Mouse (Mus musculus): Measurements from ENCODE around the gene 1110008P14Rik. TPM values are rescaled to one million over a fixed set of nuclear protein-coding genes. Genes with fewer than 3 reads are reported as not detected.

The 1110008P14Rik gene
- 34.0 and 36.4 TPM in 2 replicates for polyA plus RNA-seq (2015; fragmentation: Nextera tagmentation; extraction: Ambion mirVana)

DNA sequence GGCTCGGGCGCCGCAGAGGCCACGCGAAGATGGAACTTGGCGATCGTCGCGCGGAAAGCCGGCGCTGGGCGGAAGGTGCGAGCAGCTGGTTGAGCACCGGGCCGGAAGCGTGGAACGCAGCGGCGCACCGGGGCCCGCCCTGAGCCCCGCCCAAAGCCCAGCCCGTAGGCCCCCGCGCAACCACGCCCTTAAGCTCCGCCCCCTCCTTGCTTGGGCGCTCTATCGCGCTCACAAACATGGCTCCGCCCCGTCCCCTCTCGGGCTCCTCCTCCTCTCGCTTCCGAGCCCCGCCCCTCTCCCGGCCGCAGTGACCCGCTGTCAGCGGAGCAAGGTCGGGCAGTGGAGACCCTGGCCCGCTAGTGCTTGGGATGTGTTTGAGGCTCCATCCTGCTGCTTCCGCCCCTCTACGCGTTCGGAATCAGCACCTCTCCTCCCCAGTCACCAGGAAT, at the start of gene 1110008P14Rik:
1110008P14Rik (minus strand) TSS at position 164 of the 449 bp plus-strand sequence.
- H3K4me1 ChIP-seq (replicated peaks; ENCODE audit: control insufficient read depth, insufficient read depth, low read length), result peaks cover 10% of the 10 kb centered on the region
- peaks cover 19% of the 10 kb centered on the region for H3K36me3 ChIP-seq (ENCODE audit: control insufficient read depth, insufficient read depth, low read length)
- peak within 1 kb of the TSS; percentile 81 for H3K4me3 ChIP-seq (ENCODE audit: low read length)
- peaks cover 3% of the 10 kb centered on the region; the same call in 1 of the 2 replicates for H3K27me3 ChIP-seq (ENCODE audit: control insufficient read depth, insufficient read depth, low read depth, low read length)
- ATAC-seq (ENCODE audit: low read depth), result peak; percentile 96
- 0% methylated on average over 30 of the region's 47 CpGs for WGBS
- H3K27ac ChIP-seq (ENCODE audit: low read length), result no peak within 1 kb of the TSS
- peak within 1 kb of the TSS; percentile 100 for H3K4me2 ChIP-seq (ENCODE audit: low read depth, low read length)
- H3K9ac ChIP-seq (ENCODE audit: low read length), result peak within 1 kb of the TSS; percentile 73
- no peaks in the 10 kb centered on the region for H3K9me3 ChIP-seq (ENCODE audit: control insufficient read depth, low read length)

DNA sequence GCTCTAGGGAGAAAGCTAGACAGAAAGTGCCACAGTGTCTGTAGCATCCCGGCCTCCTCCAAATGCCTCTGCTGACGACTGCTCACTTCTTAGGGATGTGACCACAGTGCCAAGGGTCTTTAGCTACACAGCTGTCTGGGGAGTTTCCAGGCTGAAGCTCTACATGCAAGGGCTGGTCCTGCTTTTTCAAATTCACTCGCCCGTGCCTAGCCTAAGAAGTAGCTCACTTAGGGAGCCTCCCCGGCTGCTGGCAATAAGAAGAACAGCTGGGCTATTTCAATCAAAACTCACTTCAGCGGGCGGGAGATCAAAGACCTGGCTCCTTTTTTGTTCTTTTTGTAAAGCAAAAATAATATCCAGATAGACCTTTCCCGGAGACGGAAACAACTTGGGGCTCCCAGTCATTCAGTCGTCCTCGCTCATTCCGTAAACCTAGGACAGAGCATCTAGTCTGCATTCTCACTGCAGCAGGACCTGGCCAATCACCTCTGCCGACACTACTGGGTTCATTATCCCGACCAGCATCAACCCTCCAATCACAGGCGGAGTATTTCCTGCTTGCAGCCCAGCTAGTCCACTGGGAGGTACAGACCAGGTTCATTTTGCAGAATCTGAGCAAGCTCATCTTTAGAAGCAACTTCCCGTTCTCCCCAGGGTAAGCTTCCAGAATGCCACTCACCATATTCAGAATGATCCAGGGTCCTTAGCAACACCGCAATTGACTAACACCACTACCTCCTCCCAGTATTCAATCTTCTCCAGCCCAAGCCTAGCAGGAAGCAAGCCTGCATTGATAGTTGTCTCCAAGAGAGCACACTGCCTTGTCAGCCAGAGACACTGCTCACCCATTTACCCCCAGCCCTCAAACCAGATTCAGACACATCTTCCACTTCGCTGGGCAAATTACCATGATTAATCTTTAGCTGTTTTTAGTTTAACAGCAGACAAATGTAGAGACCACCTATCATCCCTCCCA, 49.3 kb upstream of the 1110008P14Rik start:
- Histone ChIP-seq H3K36me3 (ENCODE audit: control insufficient read depth, insufficient read depth, low read length) (no peaks in the 10 kb centered on the region), H3K4me3 (ENCODE audit: low read length) (peak overlapping the region; percentile 46), H3K9ac (ENCODE audit: low read length) (peak overlapping the region; percentile 57), H3K4me2 (ENCODE audit: low read depth, low read length) (peak overlapping the region; percentile 58), H3K27me3 (ENCODE audit: control insufficient read depth, insufficient read depth, low read depth, low read length) (no peaks in the 10 kb centered on the region), H3K27ac (ENCODE audit: low read length) (peak overlapping the region; percentile 73), H3K4me1 (replicated peaks; ENCODE audit: control insufficient read depth, insufficient read depth, low read length) (peaks cover 45% of the 10 kb centered on the region), H3K9me3 (ENCODE audit: control insufficient read depth, low read length) (no peaks in the 10 kb centered on the region)
- WGBS, result 7% methylated on average over 18 of the region's 18 CpGs
- ATAC-seq (ENCODE audit: low read depth), result peak; percentile 82

DNA sequence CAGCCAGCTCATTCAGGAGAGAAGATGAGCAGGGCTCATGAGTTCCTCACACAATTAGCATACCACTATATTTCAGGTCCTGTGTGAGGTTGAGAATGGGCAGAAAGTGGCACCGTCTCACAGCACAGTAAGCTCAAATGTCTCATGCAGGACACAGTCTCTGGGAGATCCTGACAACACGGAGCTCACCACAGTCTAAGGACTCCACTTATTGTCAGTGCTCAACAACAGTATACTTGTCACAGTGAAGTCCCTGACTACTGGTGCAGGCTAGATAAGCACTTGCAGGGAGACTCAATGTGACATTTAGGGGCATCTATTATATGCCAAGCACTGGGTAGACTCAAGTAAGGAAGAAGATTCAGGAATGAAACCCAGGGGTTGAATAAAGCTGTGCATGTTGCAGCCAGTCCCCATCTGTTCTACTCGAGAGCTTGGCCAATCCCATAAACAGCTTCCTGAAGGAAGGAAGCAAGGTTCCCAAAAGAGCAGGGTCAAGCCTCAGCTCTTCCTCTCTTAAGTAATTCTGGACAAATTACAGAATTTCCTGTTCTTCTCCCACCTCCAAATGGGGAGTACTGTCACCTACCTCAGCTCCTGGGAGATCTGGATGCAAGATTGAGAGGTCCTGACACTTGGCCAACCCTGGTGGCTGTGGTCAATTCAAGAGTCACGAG, 47.6 kb upstream of the 1110008P14Rik start:
- Histone ChIP-seq H3K4me2 (ENCODE audit: low read depth, low read length) (no peak overlapping the region), H3K4me3 (ENCODE audit: low read length) (no peak overlapping the region), H3K9ac (ENCODE audit: low read length) (no peak overlapping the region), H3K9me3 (ENCODE audit: control insufficient read depth, low read length) (no peaks in the 10 kb centered on the region), H3K4me1 (replicated peaks; ENCODE audit: control insufficient read depth, insufficient read depth, low read length) (peaks cover 56% of the 10 kb centered on the region), H3K36me3 (ENCODE audit: control insufficient read depth, insufficient read depth, low read length) (no peaks in the 10 kb centered on the region), H3K27ac (ENCODE audit: low read length) (peak overlapping the region; percentile 34; the same call in 1 of the 2 replicates), H3K27me3 (ENCODE audit: control insufficient read depth, insufficient read depth, low read depth, low read length) (no peaks in the 10 kb centered on the region)
- 59% methylated on average over 4 of the region's 4 CpGs for WGBS
- ATAC-seq (ENCODE audit: low read depth), result no peak

DNA sequence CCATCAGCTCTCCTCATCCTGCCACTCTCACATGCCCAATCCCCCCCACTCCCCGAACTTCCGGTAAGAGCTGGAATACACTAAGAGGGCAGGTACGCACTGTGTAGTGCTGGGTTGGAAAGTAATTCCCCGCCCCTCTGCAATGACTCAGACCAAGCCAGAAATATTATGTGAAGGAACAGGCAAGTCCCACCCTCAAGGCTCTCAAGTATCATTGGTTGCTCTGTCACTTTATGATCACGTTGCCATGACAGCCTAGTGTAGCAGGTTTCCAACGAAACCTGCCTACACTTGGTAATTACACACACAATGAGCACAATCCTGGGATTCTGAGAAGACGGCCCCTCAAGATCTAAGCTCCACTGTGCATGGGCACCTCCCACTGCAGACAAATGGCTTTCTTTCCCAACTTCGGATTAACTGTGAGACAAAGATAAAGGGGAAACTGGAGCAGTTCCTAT, 46.6 kb upstream of the 1110008P14Rik start:
- Histone ChIP-seq H3K9me3 (ENCODE audit: control insufficient read depth, low read length) (no peaks in the 10 kb centered on the region), H3K4me3 (ENCODE audit: low read length) (no peak overlapping the region), H3K27me3 (ENCODE audit: control insufficient read depth, insufficient read depth, low read depth, low read length) (no peaks in the 10 kb centered on the region), H3K4me1 (replicated peaks; ENCODE audit: control insufficient read depth, insufficient read depth, low read length) (peaks cover 64% of the 10 kb centered on the region), H3K4me2 (ENCODE audit: low read depth, low read length) (peak overlapping the region; percentile 29), H3K9ac (ENCODE audit: low read length) (no peak overlapping the region), H3K36me3 (ENCODE audit: control insufficient read depth, insufficient read depth, low read length) (no peaks in the 10 kb centered on the region), H3K27ac (ENCODE audit: low read length) (peak overlapping the region; percentile 56)
- WGBS, result 34% methylated on average over 8 of the region's 8 CpGs
- peak; percentile 50 for ATAC-seq (ENCODE audit: low read depth)

DNA sequence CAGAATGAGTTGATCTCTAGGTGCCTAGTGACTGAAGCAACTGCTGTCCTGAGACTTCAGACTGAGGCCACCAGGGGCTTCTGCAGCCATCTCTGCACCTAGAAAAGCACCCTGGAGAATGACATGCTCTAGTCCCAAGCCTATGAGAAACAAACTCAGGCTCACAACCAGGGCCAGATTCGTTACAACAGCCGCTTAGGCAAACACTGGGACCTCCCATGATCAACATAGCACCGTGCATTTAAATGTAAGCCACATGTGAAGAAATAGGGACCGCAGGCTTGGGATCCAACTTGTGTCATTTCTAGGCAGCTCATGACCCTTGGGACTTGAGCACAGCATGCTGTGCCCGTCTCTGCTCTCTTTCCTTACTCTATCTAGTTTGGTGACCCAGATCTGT, 46.0 kb upstream of the 1110008P14Rik start:
- Histone ChIP-seq H3K27me3 (ENCODE audit: control insufficient read depth, insufficient read depth, low read depth, low read length) (no peaks in the 10 kb centered on the region), H3K4me3 (ENCODE audit: low read length) (no peak overlapping the region), H3K4me2 (ENCODE audit: low read depth, low read length) (no peak overlapping the region), H3K36me3 (ENCODE audit: control insufficient read depth, insufficient read depth, low read length) (no peaks in the 10 kb centered on the region), H3K27ac (ENCODE audit: low read length) (peak overlapping the region; percentile 56), H3K4me1 (replicated peaks; ENCODE audit: control insufficient read depth, insufficient read depth, low read length) (peaks cover 70% of the 10 kb centered on the region), H3K9ac (ENCODE audit: low read length) (no peak overlapping the region), H3K9me3 (ENCODE audit: control insufficient read depth, low read length) (no peaks in the 10 kb centered on the region)
- WGBS, result 76% methylated on average over 5 of the region's 5 CpGs
- ATAC-seq (ENCODE audit: low read depth), result no peak

DNA sequence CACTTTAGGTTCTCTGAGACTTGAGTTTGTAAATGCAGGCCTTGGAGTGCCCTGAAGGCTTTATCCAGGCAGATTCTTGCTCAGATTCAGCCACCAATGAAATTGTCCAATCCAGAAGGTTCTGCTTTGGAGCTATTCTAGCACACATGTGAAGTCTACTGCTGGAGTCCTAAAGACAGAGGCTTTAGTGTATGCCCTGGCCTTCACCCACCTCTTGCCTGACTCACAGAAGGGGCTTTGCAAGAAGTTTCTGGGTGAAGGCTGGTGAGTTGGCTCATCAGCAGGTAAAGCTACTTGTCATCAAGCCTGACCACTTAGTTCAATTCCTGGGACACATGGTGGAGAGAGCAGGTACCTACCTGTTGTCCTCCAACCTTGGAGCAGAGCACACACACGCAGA, 44.4 kb upstream of the 1110008P14Rik start:
- Histone ChIP-seq H3K4me2 (ENCODE audit: low read depth, low read length) (no peak overlapping the region), H3K9ac (ENCODE audit: low read length) (no peak overlapping the region), H3K4me1 (replicated peaks; ENCODE audit: control insufficient read depth, insufficient read depth, low read length) (peaks cover 66% of the 10 kb centered on the region), H3K27me3 (ENCODE audit: control insufficient read depth, insufficient read depth, low read depth, low read length) (no peaks in the 10 kb centered on the region), H3K4me3 (ENCODE audit: low read length) (no peak overlapping the region), H3K9me3 (ENCODE audit: control insufficient read depth, low read length) (no peaks in the 10 kb centered on the region), H3K27ac (ENCODE audit: low read length) (no peak overlapping the region), H3K36me3 (ENCODE audit: control insufficient read depth, insufficient read depth, low read length) (no peaks in the 10 kb centered on the region)
- ATAC-seq (ENCODE audit: low read depth), result no peak
- 90% methylated on average over 1 of the region's 1 CpGs for WGBS

DNA sequence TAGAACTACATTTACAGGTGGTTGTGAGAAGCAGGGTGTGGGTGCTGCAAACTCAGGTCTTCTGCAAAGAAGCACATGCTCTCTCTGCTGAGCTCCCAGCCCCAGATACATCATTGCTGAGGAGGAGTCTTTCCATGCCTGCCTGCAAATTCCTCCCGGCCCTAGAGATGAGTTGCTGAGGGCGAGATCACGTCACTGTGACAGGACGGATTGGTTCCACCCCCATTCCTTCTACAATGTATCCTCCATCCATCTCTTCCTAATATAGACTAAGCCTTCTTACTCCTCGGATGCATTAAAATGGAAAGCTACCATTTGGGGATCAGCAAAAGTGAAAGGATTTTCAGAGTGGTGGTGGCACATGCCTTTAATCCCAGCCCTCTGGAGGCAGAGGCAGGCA, 43.8 kb upstream of the 1110008P14Rik start:
- H3K36me3 ChIP-seq (ENCODE audit: control insufficient read depth, insufficient read depth, low read length), result no peaks in the 10 kb centered on the region
- peak overlapping the region; percentile 7; the same call in 1 of the 2 replicates for H3K27ac ChIP-seq (ENCODE audit: low read length)
- no peaks in the 10 kb centered on the region for H3K9me3 ChIP-seq (ENCODE audit: control insufficient read depth, low read length)
- H3K27me3 ChIP-seq (ENCODE audit: control insufficient read depth, insufficient read depth, low read depth, low read length), result no peaks in the 10 kb centered on the region
- no peak overlapping the region for H3K4me3 ChIP-seq (ENCODE audit: low read length)
- H3K4me2 ChIP-seq (ENCODE audit: low read depth, low read length), result no peak overlapping the region
- no peak overlapping the region for H3K9ac ChIP-seq (ENCODE audit: low read length)
- peaks cover 60% of the 10 kb centered on the region for H3K4me1 ChIP-seq (replicated peaks; ENCODE audit: control insufficient read depth, insufficient read depth, low read length)
- WGBS, result 58% methylated on average over 5 of the region's 5 CpGs
- no peak for ATAC-seq (ENCODE audit: low read depth)

DNA sequence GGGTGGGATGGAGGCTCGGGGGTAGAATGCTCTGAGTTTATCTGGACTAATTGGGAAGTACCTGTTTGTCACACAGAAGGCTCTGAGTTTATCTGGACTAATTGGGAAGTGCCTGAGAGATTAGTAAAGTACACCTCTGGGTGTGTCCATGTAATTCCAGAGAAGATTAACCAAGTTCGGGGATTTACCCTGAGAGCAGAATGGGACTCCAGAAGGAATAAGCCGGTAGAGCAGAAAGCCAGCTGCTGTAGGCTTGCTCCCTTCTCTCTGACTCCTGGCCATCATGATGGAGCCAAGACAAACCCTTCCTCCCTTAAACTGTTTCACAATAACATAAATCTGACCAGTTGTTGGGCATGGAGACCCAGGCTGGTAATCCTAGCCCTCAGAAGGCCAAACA, 43.1 kb upstream of the 1110008P14Rik start:
- no peak for ATAC-seq (ENCODE audit: low read depth)
- Histone ChIP-seq H3K9me3 (ENCODE audit: control insufficient read depth, low read length) (no peaks in the 10 kb centered on the region), H3K4me3 (ENCODE audit: low read length) (no peak overlapping the region), H3K36me3 (ENCODE audit: control insufficient read depth, insufficient read depth, low read length) (no peaks in the 10 kb centered on the region), H3K9ac (ENCODE audit: low read length) (no peak overlapping the region), H3K27me3 (ENCODE audit: control insufficient read depth, insufficient read depth, low read depth, low read length) (no peaks in the 10 kb centered on the region), H3K4me1 (replicated peaks; ENCODE audit: control insufficient read depth, insufficient read depth, low read length) (peaks cover 52% of the 10 kb centered on the region), H3K4me2 (ENCODE audit: low read depth, low read length) (no peak overlapping the region), H3K27ac (ENCODE audit: low read length) (peak overlapping the region; percentile 96)
- 32% methylated on average over 3 of the region's 3 CpGs for WGBS

Data from lung, embryonic 16.5 days (tissue).